Mouse (Mus musculus) testis, adult 2 months (tissue): Measurements from ENCODE around the gene Ubl3.

Experiments
- CTCF ChIP-seq: fragments of 200-500 bp; IDR thresholded peaks from 2 replicates; pipeline ENCODE4 v1.5.1; 2012; ENCODE audit warnings: low read depth, mild to moderate bottlenecking, inconsistent platforms, low read length, moderate library complexity; ENCODE audit not compliant: control insufficient read depth, insufficient read depth, insufficient replicate concordance
- POLR2A ChIP-seq: fragments of 200-500 bp; IDR thresholded peaks from 2 replicates; pipeline ENCODE4 v1.6.1; 2012; ENCODE audit warnings: low read depth, mild to moderate bottlenecking, inconsistent platforms, low read length, moderate library complexity; ENCODE audit not compliant: control insufficient read depth

DNA sequence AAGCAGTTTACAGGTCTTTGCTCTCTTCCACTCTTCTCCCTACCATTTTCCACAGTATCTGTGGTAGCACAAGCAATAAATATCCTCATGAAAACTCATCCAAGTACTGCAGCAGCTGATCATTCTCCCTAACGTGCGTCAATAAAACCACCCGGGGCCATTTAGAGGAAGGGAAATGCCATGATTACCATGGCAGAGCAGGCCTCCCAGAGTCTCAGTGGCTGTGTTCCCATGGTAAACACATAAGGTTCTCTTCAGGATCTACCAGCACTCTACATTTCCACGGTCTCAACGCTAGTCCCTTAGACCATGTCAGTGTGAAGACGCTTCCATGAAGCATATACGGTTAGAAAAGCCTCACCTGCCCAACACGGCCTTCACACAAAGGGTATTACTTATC, 26.0 kb downstream of the Ubl3 start:
- TF ChIP-seq POLR2A (no peak), CTCF (no peak)
